Mouse (Mus musculus) heart, embryonic 10.5 days (tissue): ENCODE results near the gene Morc2a. TPM values are rescaled to one million over a fixed set of nuclear protein-coding genes. Genes with fewer than 3 reads are reported as not detected.
"Not testable (repeated sequence)": the region's sequence is repeated elsewhere in the genome, so short reads cannot be mapped to it uniquely, and the experiment has no call there.

Experiments
- DNase-seq: peaks from one replicate; pipeline ENCODE4 v3.0.0-alpha.2; 2017; ENCODE audit warnings: low spot score
- H3K27ac ChIP-seq: fragments of 300-500 bp; sonication (generic); 2 replicates; pipeline ENCODE4 v1.5.1; 2016; ENCODE audit warnings: mild to moderate bottlenecking
- H3K27me3 ChIP-seq: fragments of 300-500 bp; sonication (generic); 2 replicates; pipeline ENCODE4 v1.6.1; 2016; ENCODE audit warnings: mild to moderate bottlenecking; ENCODE audit not compliant: poor library complexity, insufficient read depth, severe bottlenecking
- H3K36me3 ChIP-seq: fragments of 300-500 bp; sonication (generic); 2 replicates; pipeline ENCODE4 v1.6.1; 2016; ENCODE audit warnings: mild to moderate bottlenecking, moderate library complexity
- H3K4me1 ChIP-seq: fragments of 300-500 bp; sonication (generic); 2 replicates; pipeline ENCODE4 v1.6.1; 2016; ENCODE audit warnings: mild to moderate bottlenecking
- H3K4me3 ChIP-seq: fragments of 300-500 bp; sonication (generic); 2 replicates; pipeline ENCODE4 v1.5.1; 2016; ENCODE audit warnings: mild to moderate bottlenecking, moderate library complexity
- H3K9me3 ChIP-seq: fragments of 300-500 bp; sonication (generic); 2 replicates; pipeline ENCODE4 v1.6.1; 2016; ENCODE audit warnings: mild to moderate bottlenecking, moderate library complexity
- WGBS: fragments of 180-500 bp; shearing (Covaris S2); methylation state at CpG from one replicate; pipeline ENCODE4 v1.1.7; 2016; 5-methylcytosine and 5-hydroxymethylcytosine counted together
- polyA plus RNA-seq: library from polyadenylated mRNA; unstranded; fragments of >200 nt; fragmentation: Nextera tagmentation; extraction: Ambion mirVana; gene quantifications from 2 replicates; pipeline ENCODE4 v1.2.1, GENCODE M21; 2016

The Morc2a gene
- polyA plus RNA-seq = 28.2 and 32.6 TPM in 2 replicates

- Histone ChIP-seq H3K36me3 (peaks cover 48% of the 10 kb centered on the region), H3K27ac (peak within 1 kb of the TSS; percentile 99), H3K4me3 (peak within 1 kb of the TSS; percentile 97), H3K4me1 (peaks cover 14% of the 10 kb centered on the region; the same call in 1 of the 2 replicates), H3K27me3 (no peaks in the 10 kb centered on the region), H3K9me3 (no peaks in the 10 kb centered on the region)
- WGBS = 1% methylated on average over 78 of the region's 81 CpGs
- DNase-seq = peak; percentile 99
Measured at GRCm38 (mm10) chr11:3648964-3649841, at the start of gene Morc2a. Morc2a (plus strand) TSS chr11:3649191.

- DNase-seq, H3K4me3 ChIP-seq, H3K27ac ChIP-seq, H3K9me3 ChIP-seq, H3K36me3 ChIP-seq, H3K27me3 ChIP-seq, H3K4me1 ChIP-seq: not testable (repeated sequence)
- 63% methylated on average over 1 of the region's 1 CpGs for WGBS
Measured at GRCm38 (mm10) chr11:3601966-3602365, 47.0 kb upstream of the Morc2a start.

GRCm38 (mm10) chr11:3602687-3603086 lies 46.3 kb upstream of the Morc2a start:
- H3K27me3 ChIP-seq, H3K4me1 ChIP-seq, DNase-seq, H3K36me3 ChIP-seq, H3K9me3 ChIP-seq, H3K4me3 ChIP-seq, H3K27ac ChIP-seq: not testable (repeated sequence)
- WGBS = 61% methylated on average over 2 of the region's 2 CpGs

DNA sequence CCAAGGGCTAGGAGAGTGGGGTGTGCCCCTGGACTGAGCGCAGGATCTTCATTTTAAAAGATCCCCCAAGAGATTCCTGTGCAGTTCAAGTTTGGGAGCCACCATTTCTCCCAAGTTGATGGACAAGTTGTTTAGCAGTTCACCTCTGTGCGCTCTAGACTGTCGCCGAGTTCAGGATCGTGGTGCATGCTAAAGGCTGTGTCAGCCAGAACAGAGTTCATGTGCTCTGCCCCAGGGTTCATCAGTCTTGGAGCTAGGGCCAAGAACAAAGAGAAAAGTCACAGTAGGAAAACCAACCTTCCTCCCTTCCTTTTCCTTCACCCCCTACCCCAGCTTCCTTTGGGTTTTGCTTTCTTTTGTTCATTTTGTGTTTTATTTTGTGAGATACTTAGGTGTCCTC lies 42.5 kb upstream of the Morc2a start:
- H3K4me1 ChIP-seq = no peaks in the 10 kb centered on the region
- H3K27me3 ChIP-seq = no peaks in the 10 kb centered on the region
- no peaks in the 10 kb centered on the region for H3K36me3 ChIP-seq
- no peak for DNase-seq
- no peaks in the 10 kb centered on the region for H3K9me3 ChIP-seq
- no peak overlapping the region for H3K27ac ChIP-seq
- H3K4me3 ChIP-seq = no peak overlapping the region
- 89% methylated on average over 5 of the region's 5 CpGs for WGBS

DNA sequence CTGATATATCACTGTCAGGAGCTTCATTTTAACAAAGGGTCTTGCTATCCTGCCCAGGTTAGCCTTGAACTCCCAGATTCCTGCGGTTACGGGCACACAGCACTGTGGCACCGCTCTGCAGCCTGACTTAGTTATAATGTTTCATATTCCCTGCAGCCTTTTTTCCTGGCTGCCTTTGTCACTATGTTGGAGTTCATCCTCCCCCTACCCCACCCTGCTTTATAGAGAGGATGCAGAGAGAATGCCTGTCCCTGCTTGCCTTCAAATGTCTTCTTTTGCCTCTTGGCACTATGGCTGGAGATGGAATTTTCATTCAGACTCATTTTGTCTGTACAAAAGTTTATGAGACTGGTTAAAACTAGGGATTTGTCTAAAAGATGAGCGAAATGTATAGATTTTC lies 33.4 kb upstream of the Morc2a start:
- Histone ChIP-seq H3K9me3 (no peaks in the 10 kb centered on the region), H3K4me1 (no peaks in the 10 kb centered on the region), H3K4me3 (no peak overlapping the region), H3K27ac (no peak overlapping the region), H3K36me3 (no peaks in the 10 kb centered on the region), H3K27me3 (no peaks in the 10 kb centered on the region)
- DNase-seq = no peak
- WGBS = 88% methylated on average over 4 of the region's 4 CpGs

- 75% methylated on average over 5 of the region's 5 CpGs for WGBS
- Histone ChIP-seq H3K4me1 (no peaks in the 10 kb centered on the region), H3K27me3 (0 out of 2 replicates have a peak, but pooled peaks cover under 1% of the 10 kb centered on the region), H3K9me3 (no peaks in the 10 kb centered on the region), H3K4me3 (no peak overlapping the region), H3K27ac (no peak overlapping the region), H3K36me3 (no peaks in the 10 kb centered on the region)
- DNase-seq = no peak
Measured at GRCm38 (mm10) chr11:3622826-3623225, 26.2 kb upstream of the Morc2a start.

DNA sequence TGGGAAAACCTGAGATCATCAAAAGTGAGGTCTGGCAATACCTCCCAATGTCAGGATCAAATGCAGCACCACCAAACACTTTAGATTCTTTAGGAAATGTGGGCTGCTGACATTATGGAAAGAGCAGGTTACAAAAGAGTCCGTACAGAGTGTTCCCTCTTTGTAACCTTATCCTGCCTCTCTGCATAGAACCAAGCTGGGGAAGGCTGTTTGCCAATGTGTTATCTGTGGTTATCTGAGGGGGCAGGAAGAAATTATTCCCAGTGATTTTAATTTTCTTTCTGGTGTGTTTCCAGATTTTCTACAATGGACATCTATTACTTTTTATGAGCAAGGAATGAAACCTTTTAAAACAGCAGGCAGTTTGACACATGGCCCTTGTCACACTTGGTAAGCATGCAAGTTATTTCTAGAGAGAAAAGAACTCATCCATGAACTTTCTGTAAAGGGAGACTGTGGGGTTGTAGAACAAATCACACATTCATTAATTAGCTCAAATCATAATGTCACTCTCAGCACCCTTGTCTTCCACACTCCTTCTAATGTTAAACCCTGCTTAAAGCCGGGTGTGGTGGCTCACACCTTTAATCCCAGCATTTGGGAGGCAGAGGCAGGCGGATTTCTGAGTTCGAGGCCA lies 24.5 kb upstream of the Morc2a start:
- DNase-seq = no peak
- Histone ChIP-seq H3K9me3 (no peaks in the 10 kb centered on the region), H3K36me3 (no peaks in the 10 kb centered on the region), H3K4me3 (no peak overlapping the region), H3K27me3 (peaks cover 12% of the 10 kb centered on the region), H3K4me1 (peaks cover 8% of the 10 kb centered on the region), H3K27ac (no peak overlapping the region)
- 72% methylated on average over 4 of the region's 4 CpGs for WGBS

DNA sequence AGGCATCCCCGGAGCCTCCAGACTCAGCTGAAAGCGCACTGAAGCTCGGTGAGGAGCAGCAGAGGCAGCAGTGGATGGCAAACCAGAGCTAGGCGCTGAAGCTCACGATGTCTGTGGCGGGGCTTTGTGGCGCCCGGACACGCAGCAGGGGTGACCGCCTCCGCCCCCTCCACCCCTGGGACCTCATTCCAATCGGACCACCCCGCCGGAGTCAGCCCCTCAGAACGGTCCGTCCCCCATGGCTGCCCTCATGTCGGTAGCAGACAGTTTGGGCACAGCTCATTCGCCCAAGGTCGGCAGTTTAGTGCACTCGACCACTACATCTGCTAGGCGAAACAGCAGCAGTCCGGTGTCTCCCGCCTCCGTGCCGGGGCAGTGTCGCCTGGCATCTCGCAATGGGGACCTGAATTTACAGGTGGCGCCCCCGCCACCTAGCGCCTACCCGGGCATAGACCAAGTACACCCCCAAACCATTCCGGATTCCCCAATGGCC lies 19.9 kb upstream of the Morc2a start:
- Histone ChIP-seq H3K27ac (0 out of 2 replicates have a peak overlapping the region, but pooled peaks have one; percentile 6), H3K27me3 (peaks cover 25% of the 10 kb centered on the region), H3K4me1 (peaks cover 8% of the 10 kb centered on the region), H3K4me3 (peak overlapping the region; percentile 60), H3K9me3 (no peaks in the 10 kb centered on the region), H3K36me3 (no peaks in the 10 kb centered on the region)
- no peak for DNase-seq
- under 1% methylated on average over 32 of the region's 32 CpGs for WGBS

GRCm38 (mm10) chr11:3633269-3633668 lies 15.7 kb upstream of the Morc2a start:
- not testable (repeated sequence) for H3K36me3 ChIP-seq, H3K4me3 ChIP-seq, H3K4me1 ChIP-seq, DNase-seq, H3K9me3 ChIP-seq, H3K27ac ChIP-seq
- WGBS = 78% methylated on average over 8 of the region's 8 CpGs
- peaks cover 20% of the 10 kb centered on the region for H3K27me3 ChIP-seq

DNA sequence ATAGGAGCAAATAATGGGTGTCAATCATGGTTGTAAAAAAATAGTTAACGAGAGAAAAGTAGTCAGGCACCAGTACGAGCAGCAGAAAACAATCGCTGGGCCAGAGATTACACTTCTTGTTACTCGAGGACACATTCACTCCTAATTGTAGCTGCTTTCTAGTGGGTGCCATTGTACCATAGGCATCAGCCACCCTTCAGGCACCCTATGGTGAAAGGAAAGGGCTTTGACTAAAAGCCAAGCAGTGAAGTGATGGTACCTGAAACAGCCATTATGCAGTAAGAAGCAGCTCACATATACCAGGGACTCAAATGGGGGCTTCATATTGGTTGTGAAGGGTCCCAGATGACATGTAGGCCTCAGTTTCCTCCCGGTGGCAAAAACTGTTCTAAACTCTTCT lies 1.3 kb upstream of the Morc2a start:
- 78% methylated on average over 5 of the region's 5 CpGs for WGBS
- no peak for DNase-seq
- Histone ChIP-seq H3K27me3 (no peaks in the 10 kb centered on the region), H3K4me1 (peaks cover 14% of the 10 kb centered on the region; the same call in 1 of the 2 replicates), H3K4me3 (peak overlapping the region; percentile 97), H3K27ac (peak overlapping the region; percentile 99; the same call in 1 of the 2 replicates), H3K9me3 (0 out of 2 replicates have a peak, but pooled peaks cover 2% of the 10 kb centered on the region), H3K36me3 (peaks cover 52% of the 10 kb centered on the region)

DNA sequence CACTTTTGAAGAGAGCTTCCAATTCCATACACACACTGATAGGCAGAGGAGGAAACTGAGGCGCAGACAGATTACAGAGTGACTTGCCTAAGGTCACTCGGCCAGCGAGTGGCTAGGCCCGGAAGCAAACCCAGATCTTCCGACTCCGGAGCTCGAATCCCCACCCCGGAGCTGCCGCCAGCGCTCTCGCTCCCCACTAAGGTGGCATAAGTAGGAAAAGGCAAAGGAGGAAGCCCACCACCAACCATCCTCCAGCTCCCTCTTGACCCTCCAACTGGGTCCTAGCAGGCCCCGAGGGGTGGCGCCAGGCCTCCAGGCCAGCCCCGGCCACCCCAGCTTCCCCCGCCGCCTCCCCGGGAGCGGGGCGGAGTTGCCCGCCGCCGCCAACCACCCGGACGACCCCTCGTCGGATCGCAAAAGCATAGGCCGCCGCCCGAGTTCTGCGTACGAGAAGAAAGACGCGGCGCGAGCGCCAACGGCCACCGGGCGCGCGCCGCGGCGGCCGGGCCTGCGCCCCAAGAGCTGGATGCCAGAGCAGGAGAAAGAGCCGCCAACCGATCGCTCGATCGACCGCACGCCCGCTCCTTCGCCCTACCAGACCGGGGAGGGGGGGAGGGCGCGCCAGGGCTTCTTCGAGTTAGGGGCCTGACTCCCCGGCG lies 557 bp upstream of the Morc2a start:
- Histone ChIP-seq H3K36me3 (peaks cover 48% of the 10 kb centered on the region), H3K27ac (peak overlapping the region; percentile 99), H3K9me3 (no peaks in the 10 kb centered on the region), H3K4me3 (peak overlapping the region; percentile 97), H3K4me1 (peaks cover 14% of the 10 kb centered on the region; the same call in 1 of the 2 replicates), H3K27me3 (no peaks in the 10 kb centered on the region)
- 1% methylated on average over 54 of the region's 62 CpGs for WGBS
- peak; percentile 81 for DNase-seq

- DNase-seq = no peak
- H3K4me1 ChIP-seq = peaks cover 14% of the 10 kb centered on the region; the same call in 1 of the 2 replicates
- H3K4me3 ChIP-seq = peak overlapping the region; percentile 97
- H3K27ac ChIP-seq = no peak overlapping the region
- no peaks in the 10 kb centered on the region for H3K27me3 ChIP-seq
- H3K36me3 ChIP-seq = peaks cover 39% of the 10 kb centered on the region
- H3K9me3 ChIP-seq = no peaks in the 10 kb centered on the region
- 91% methylated on average over 6 of the region's 6 CpGs for WGBS
Measured at GRCm38 (mm10) chr11:3650141-3650540, 1.1 kb downstream of the Morc2a start.
